Mouse (Mus musculus): Measurements from ENCODE around the gene Hnrnpc. TPM values are rescaled to one million over a fixed set of nuclear protein-coding genes. Genes with fewer than 3 reads are reported as not detected.

Gene Hnrnpc
- polyA plus RNA-seq, 1 experiment, result 22.4 TPM

DNA sequence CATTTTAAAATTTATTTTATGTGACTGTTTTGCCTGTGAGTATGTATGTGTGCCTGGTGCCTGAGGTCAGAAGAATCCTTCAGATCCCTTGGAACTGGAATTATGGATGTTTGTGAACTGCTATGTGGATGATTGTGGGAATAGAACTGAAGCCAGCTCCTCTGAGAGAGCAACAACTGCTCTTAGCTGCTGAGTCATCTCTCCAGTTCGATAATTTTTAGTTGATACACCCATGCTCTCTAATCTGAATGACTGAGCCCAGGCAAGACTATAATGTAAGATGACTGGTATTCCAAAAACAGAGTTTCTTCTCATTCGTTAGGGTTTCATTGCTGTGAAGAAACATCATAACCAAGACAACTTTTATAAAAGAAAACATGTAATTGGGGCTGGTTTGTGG lies 79.7 kb downstream of the Hnrnpc start:
- Histone ChIP-seq H3K4me3 (ENCODE audit: low read depth, low read length) (no peak overlapping the region), H3K27me3 (ENCODE audit: control insufficient read depth, insufficient read depth, low read length) (no peaks in the 10 kb centered on the region), H3K4me1 (ENCODE audit: control insufficient read depth, insufficient read depth, insufficient read length, low read length) (peaks cover 4% of the 10 kb centered on the region; the same call in 1 of the 2 replicates), H3K27ac (ENCODE audit: insufficient read depth, low read depth, low read length) (no peak overlapping the region), H3K36me3 (ENCODE audit: control insufficient read depth, insufficient read depth, low read length) (no peaks in the 10 kb centered on the region)
- TF ChIP-seq CTCF (IDR thresholded peaks at IDR 0.05; ENCODE audit: extremely low read depth, insufficient read length, insufficient replicate concordance, low read depth, low read length) (no peak), POLR2A (IDR thresholded peaks at IDR 0.05; ENCODE audit: low read depth, low read length) (no peak)
- 70% methylated on average over 2 of the region's 2 CpGs for WGBS

Other genes starting within 250 kb of the Hnrnpc start
- 11.2 and 16.9 TPM in 2 replicates for gene Mettl17, start 219.2 kb downstream of the Hnrnpc start, polyA plus RNA-seq (2012; rRNA removed)
- 0.30 and 0.61 TPM in 2 replicates for gene Slc39a2, start 211.1 kb downstream of the Hnrnpc start, polyA plus RNA-seq (2012; rRNA removed)
- gene Ndrg2, start 189.9 kb downstream of the Hnrnpc start, polyA plus RNA-seq (2012; rRNA removed), result 23.7 and 32.9 TPM in 2 replicates
- gene Tppp2, start 185.6 kb downstream of the Hnrnpc start, polyA plus RNA-seq (2012; rRNA removed), result not detected in 2 replicates
- gene Rnase13, start 181.3 kb downstream of the Hnrnpc start, polyA plus RNA-seq (2012; rRNA removed), result not detected in 2 replicates
- 12.7 and 19.1 TPM in 2 replicates for gene Arhgef40, start 119.3 kb downstream of the Hnrnpc start, polyA plus RNA-seq (2012; rRNA removed)
- 53.4 and 91.5 TPM in 2 replicates for gene Tmem253, start 88.4 kb downstream of the Hnrnpc start, polyA plus RNA-seq (2012; rRNA removed)
- gene Zfp219, start 83.3 kb downstream of the Hnrnpc start, polyA plus RNA-seq (2012; rRNA removed), result 37.9 and 72.7 TPM in 2 replicates
- gene Olfr221, start 61.6 kb downstream of the Hnrnpc start, polyA plus RNA-seq (2012; rRNA removed), result not detected in 2 replicates
- gene Rpgrip1, start 6.7 kb upstream of the Hnrnpc start, polyA plus RNA-seq (2012; rRNA removed), result 0.86 and 1.0 TPM in 2 replicates
- 1.7 and 4.0 TPM in 2 replicates for gene Supt16, start 93.4 kb upstream of the Hnrnpc start, polyA plus RNA-seq (2012; rRNA removed)
- 10.5 and 19.6 TPM in 2 replicates for gene Chd8, start 153.8 kb upstream of the Hnrnpc start, polyA plus RNA-seq (2012; rRNA removed)
- 11.7 and 26.0 TPM in 2 replicates for gene Tox4, start 175.1 kb upstream of the Hnrnpc start, polyA plus RNA-seq (2012; rRNA removed)
- gene Rab2b, start 175.5 kb upstream of the Hnrnpc start, polyA plus RNA-seq (2012; rRNA removed), result 1.1 and 2.1 TPM in 2 replicates
- 5.7 and 8.2 TPM in 2 replicates for gene Mettl3, start 201.1 kb upstream of the Hnrnpc start, polyA plus RNA-seq (2012; rRNA removed)
- gene Sall2, start 224.7 kb upstream of the Hnrnpc start, polyA plus RNA-seq (2012; rRNA removed), result 0.83 and 1.4 TPM in 2 replicates

Measured in small intestine, adult 2 months (tissue).